Mouse (Mus musculus) erythroblast, embryonic 14.5 days (primary cell): Measurements from ENCODE around the gene Spred1. TPM values are rescaled to one million over a fixed set of nuclear protein-coding genes. Genes with fewer than 3 reads are reported as not detected.

Experiments used
- H3K27me3 ChIP-seq: 2 replicates; pipeline ENCODE4 v1.6.1; 2012; ENCODE audit warnings: inconsistent platforms; ENCODE audit not compliant: control insufficient read depth
- H3K36me3 ChIP-seq: 2 replicates; pipeline ENCODE4 v1.6.1; 2012; ENCODE audit warnings: mild to moderate bottlenecking, inconsistent platforms; ENCODE audit not compliant: control insufficient read depth
- H3K4me1 ChIP-seq: 2 replicates; pipeline ENCODE4 v1.6.1; 2012; ENCODE audit warnings: inconsistent platforms; ENCODE audit not compliant: control insufficient read depth
- H3K4me3 ChIP-seq: replicated peaks from 2 replicates; pipeline ENCODE3; 2012; ENCODE audit warnings: moderate library complexity, mild to moderate bottlenecking, inconsistent platforms
- H3K9me3 ChIP-seq: 2 replicates; pipeline ENCODE4 v1.6.1; 2012; ENCODE audit warnings: low read length, inconsistent platforms, mixed read lengths; ENCODE audit not compliant: control insufficient read depth
- GATA1 ChIP-seq: IDR thresholded peaks from 2 replicates; pipeline ENCODE4 v1.6.1; 2012; ENCODE audit warnings: low read length, inconsistent platforms, mixed read lengths
- TAL1 ChIP-seq: IDR thresholded peaks from 3 replicates; pipeline ENCODE4 v1.6.1; 2012; ENCODE audit warnings: low read length, inconsistent platforms, mixed read lengths
- polyA plus RNA-seq: library from polyadenylated mRNA; stranded (reverse); fragments of >175 nt; gene quantifications from 2 replicates; pipeline ENCODE4 v1.2.3, GENCODE M21; 2012

Spred1 gene
- polyA plus RNA-seq, 1 experiment = 0.02 TPM

DNA sequence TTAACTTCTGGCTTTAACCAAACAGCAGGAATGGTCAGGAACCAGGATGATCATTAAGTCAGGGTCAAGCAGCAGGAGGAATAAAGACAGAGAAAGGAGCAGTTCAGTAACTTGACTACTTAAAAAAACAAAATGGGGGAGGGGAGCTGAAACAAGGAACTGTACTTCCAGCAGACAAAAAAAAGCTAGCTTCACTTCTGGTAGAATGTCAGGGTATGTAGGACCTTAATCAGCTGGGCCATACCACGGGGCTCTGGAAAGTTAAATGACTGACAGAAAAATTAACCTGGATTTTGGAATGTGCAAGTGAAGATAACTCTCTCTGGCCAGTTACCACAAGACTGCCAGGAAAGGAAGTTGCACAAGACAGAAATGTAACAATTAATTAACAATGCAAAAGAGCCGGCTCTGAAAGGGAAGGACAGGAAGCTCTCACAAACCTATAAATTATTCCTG lies 28.2 kb upstream of the Spred1 start:
- peaks cover 6% of the 10 kb centered on the region for H3K4me1 ChIP-seq

DNA sequence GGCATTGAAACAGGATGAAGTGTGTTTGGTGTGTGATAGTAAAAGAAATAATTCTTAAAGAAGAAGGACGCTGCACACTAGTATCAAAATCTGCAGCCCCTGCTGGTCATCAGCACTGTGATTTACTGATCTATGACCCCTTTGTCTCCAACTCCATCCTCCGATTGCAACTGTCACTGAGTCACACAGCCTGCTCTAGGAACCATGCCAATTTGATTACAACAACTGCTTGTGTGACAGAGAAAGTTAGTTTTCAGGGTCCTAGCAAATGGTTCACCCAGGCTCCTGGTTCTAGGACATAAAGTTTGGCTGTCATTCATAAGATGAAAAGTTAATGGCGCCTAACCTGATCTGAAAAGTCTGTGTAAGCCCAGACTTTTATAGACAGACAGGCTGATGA lies 25.7 kb upstream of the Spred1 start:
- H3K4me3 ChIP-seq = no peak overlapping the region
- no peaks in the 10 kb centered on the region for H3K9me3 ChIP-seq
- no peaks in the 10 kb centered on the region for H3K27me3 ChIP-seq
- TF ChIP-seq TAL1 (no peak), GATA1 (no peak)
- peaks cover 6% of the 10 kb centered on the region for H3K4me1 ChIP-seq
- no peaks in the 10 kb centered on the region for H3K36me3 ChIP-seq

More for the DNA sequence above, 28.2 kb upstream of the Spred1 start:
- no peaks in the 10 kb centered on the region for H3K27me3 ChIP-seq
- H3K4me3 ChIP-seq = no peak overlapping the region
- no peak for TF ChIP-seq GATA1
- TF ChIP-seq TAL1 = no peak
- H3K36me3 ChIP-seq = no peaks in the 10 kb centered on the region
- H3K9me3 ChIP-seq = no peaks in the 10 kb centered on the region

DNA sequence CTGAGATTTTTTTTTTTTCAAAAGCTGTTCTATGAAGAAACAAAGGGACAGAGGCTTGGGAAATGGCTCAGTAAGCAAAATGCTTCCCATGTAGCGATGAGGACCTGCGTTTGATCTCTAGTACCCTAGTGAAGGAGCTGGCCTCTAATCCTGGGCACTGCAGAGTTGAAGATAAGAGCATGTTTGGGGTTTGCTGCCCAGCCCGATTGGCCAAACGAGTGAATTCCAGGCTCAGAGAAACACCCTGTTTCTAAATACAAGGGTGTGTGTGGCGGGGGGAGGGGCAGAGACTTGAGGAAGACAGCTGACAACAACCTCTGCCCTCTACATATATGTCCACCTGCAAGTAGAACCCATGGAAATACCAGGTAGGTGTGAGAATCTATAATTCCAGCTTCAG lies 23.9 kb upstream of the Spred1 start:
- Histone ChIP-seq H3K27me3 (no peaks in the 10 kb centered on the region), H3K9me3 (no peaks in the 10 kb centered on the region), H3K4me3 (no peak overlapping the region), H3K36me3 (no peaks in the 10 kb centered on the region), H3K4me1 (peaks cover 6% of the 10 kb centered on the region)
- no peak for TF ChIP-seq GATA1
- TF ChIP-seq TAL1 = no peak

DNA sequence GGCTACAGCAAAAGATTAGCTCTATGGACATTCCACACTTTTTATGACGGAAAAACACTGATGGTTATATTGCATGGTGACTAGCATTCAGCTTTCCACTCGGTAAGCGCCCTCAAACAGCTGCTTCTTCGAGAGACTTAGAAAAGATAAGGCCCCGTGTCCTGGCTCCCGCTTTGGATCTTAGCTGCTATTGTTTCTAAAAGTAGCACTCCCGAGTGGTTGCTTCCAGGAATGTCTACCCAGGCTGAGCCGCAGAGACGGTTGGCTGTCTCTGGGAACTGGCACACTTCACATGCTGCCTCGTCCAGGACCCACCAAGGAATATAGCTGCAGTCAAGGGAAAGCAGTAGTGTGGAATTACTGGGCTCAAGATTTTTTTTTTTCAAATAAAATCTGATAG lies 21.9 kb upstream of the Spred1 start:
- no peaks in the 10 kb centered on the region for H3K27me3 ChIP-seq

GRCm38 (mm10) chr2:117103461-117103860 lies 17.7 kb upstream of the Spred1 start:
- H3K36me3 ChIP-seq = no peaks in the 10 kb centered on the region
- no peak for TF ChIP-seq GATA1
- no peak for TF ChIP-seq TAL1
- H3K4me3 ChIP-seq = no peak overlapping the region
- H3K4me1 ChIP-seq = no peaks in the 10 kb centered on the region
- no peaks in the 10 kb centered on the region for H3K27me3 ChIP-seq
- no peaks in the 10 kb centered on the region for H3K9me3 ChIP-seq

More for the DNA sequence above, 21.9 kb upstream of the Spred1 start:
- Histone ChIP-seq H3K9me3 (no peaks in the 10 kb centered on the region), H3K4me3 (no peak overlapping the region), H3K4me1 (peaks cover 6% of the 10 kb centered on the region), H3K36me3 (no peaks in the 10 kb centered on the region)
- TF ChIP-seq TAL1 = no peak
- no peak for TF ChIP-seq GATA1

DNA sequence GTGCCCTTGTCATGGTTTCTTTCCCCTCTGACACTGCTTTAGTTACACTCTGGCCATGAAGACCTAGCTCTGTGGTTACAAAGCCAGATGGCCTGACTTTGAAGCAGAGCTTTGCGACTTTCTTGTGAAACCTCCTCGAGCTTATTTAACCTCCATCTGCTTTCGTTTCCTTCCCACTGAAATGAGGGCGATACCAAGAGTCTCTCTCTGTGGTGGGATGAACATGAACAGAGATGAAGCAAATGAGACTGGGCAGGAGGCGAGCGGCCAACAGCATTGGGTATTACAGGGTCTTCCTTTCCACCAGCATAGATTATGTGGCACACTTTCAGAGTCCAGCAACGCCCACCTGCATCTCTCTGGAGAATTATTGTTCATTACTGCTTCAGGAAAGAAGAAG lies 15.8 kb upstream of the Spred1 start:
- Histone ChIP-seq H3K27me3 (no peaks in the 10 kb centered on the region), H3K36me3 (no peaks in the 10 kb centered on the region), H3K9me3 (no peaks in the 10 kb centered on the region), H3K4me1 (no peaks in the 10 kb centered on the region), H3K4me3 (no peak overlapping the region)
- TF ChIP-seq TAL1 (no peak), GATA1 (no peak)

DNA sequence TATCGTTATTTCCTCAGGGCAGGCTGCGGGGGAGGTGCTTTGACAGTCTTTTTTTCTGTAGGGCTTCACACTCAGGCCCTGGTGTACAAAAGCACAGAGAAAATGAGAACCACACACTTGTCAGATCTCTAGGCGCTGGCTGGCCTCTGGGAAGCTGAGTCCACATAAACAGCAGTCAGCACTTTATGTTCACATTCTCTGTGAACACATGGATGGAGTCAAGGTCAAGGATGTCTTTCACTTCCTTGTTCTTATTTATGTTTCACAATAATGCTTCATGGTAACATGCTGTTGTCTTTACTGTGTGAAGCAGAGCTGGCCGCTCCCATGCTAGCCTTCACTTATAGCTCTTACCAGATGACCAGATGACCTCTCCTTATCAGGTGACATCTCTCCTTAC lies 13.1 kb upstream of the Spred1 start:
- Histone ChIP-seq H3K36me3 (no peaks in the 10 kb centered on the region), H3K27me3 (no peaks in the 10 kb centered on the region), H3K4me1 (no peaks in the 10 kb centered on the region), H3K9me3 (no peaks in the 10 kb centered on the region), H3K4me3 (no peak overlapping the region)
- TF ChIP-seq TAL1 (no peak), GATA1 (no peak)

DNA sequence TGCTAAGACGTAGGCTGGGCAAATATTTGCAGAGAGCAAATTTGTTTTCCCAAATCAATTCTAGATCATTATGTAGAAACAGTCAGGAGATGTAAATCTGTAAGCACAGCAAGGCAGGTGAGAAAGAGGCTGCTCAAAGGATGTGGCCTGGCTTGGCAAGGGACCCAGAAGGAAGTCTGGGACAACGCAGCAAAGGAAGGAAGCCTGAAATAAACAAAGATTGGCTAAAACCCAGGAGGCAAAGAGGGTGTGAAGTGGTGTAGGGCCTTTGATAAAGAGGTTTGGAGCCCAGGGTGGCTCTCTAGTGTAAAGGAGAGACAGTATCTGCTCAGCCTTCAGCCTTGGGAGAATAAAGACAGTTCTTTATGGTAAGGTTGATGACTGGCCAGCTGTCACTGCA lies 11.9 kb upstream of the Spred1 start:
- H3K9me3 ChIP-seq = no peaks in the 10 kb centered on the region
- no peaks in the 10 kb centered on the region for H3K4me1 ChIP-seq
- H3K36me3 ChIP-seq = no peaks in the 10 kb centered on the region
- no peak for TF ChIP-seq TAL1
- no peak for TF ChIP-seq GATA1
- H3K27me3 ChIP-seq = no peaks in the 10 kb centered on the region
- H3K4me3 ChIP-seq = no peak overlapping the region

- Histone ChIP-seq H3K4me1 (no peaks in the 10 kb centered on the region), H3K36me3 (no peaks in the 10 kb centered on the region), H3K4me3 (no peak overlapping the region), H3K27me3 (0 out of 2 replicates have a peak, but pooled peaks cover 2% of the 10 kb centered on the region), H3K9me3 (no peaks in the 10 kb centered on the region)
- TF ChIP-seq GATA1 (no peak), TAL1 (no peak)
Observed at GRCm38 (mm10) chr2:117110355-117110866, 10.8 kb upstream of the Spred1 start.

GRCm38 (mm10) chr2:117113262-117113661 lies 7.9 kb upstream of the Spred1 start:
- no peak overlapping the region for H3K4me3 ChIP-seq
- H3K27me3 ChIP-seq = 0 out of 2 replicates have a peak, but pooled peaks cover 2% of the 10 kb centered on the region
- TF ChIP-seq TAL1 = no peak
- TF ChIP-seq GATA1 = no peak
- H3K36me3 ChIP-seq = no peaks in the 10 kb centered on the region
- no peaks in the 10 kb centered on the region for H3K9me3 ChIP-seq
- H3K4me1 ChIP-seq = no peaks in the 10 kb centered on the region
